Mouse (Mus musculus) midbrain, embryonic 10.5 days (tissue): ENCODE measurements around the gene Polr3a. TPM values are rescaled to one million over a fixed set of nuclear protein-coding genes. Genes with fewer than 3 reads are reported as not detected.
A peak's percentile ranks its signal among the peaks of the same experiment; 100 is the strongest.
"Not testable (repeated sequence)": the region's sequence is repeated elsewhere in the genome, so short reads cannot be mapped to it uniquely, and the experiment has no call there.

Experiments used
- DNase-seq: peaks from one replicate; pipeline ENCODE4 v3.0.0-alpha.2; 2017; ENCODE audit warnings: low spot score
- H3K27ac ChIP-seq: fragments of 300-500 bp; sonication (generic); replicated peaks from 2 replicates; pipeline ENCODE4 v1.5.1; 2016; ENCODE audit warnings: mild to moderate bottlenecking
- H3K27me3 ChIP-seq: fragments of 300-500 bp; sonication (generic); 2 replicates; pipeline ENCODE4 v1.6.1; 2016; ENCODE audit warnings: low read depth, mild to moderate bottlenecking; ENCODE audit not compliant: poor library complexity, severe bottlenecking
- H3K36me3 ChIP-seq: fragments of 300-500 bp; sonication (generic); 2 replicates; pipeline ENCODE4 v1.6.1; 2016; ENCODE audit warnings: mild to moderate bottlenecking, moderate library complexity
- H3K4me1 ChIP-seq: fragments of 300-500 bp; sonication (generic); 2 replicates; pipeline ENCODE4 v1.6.1; 2016
- H3K4me3 ChIP-seq: fragments of 300-500 bp; sonication (generic); 2 replicates; pipeline ENCODE4 v1.5.1; 2016; ENCODE audit warnings: mild to moderate bottlenecking, moderate library complexity
- H3K9me3 ChIP-seq: fragments of 300-500 bp; sonication (generic); replicated peaks from 2 replicates; pipeline ENCODE4 v1.6.1; 2016; ENCODE audit warnings: mild to moderate bottlenecking
- WGBS: fragments of 180-500 bp; shearing (Covaris S2); methylation state at CpG from one replicate; pipeline ENCODE4 v1.1.7; 2016; 5-methylcytosine and 5-hydroxymethylcytosine counted together
- polyA plus RNA-seq: library from polyadenylated mRNA; unstranded; fragments of >200 nt; fragmentation: Nextera tagmentation; extraction: Ambion mirVana; gene quantifications from 2 replicates; pipeline ENCODE4 v1.2.1, GENCODE M21; 2016

Polr3a gene
- polyA plus RNA-seq, 1 experiment from 2014 or later, result 18.3 TPM

- Histone ChIP-seq H3K4me1 (peaks cover 35% of the 10 kb centered on the region), H3K36me3 (no peaks in the 10 kb centered on the region), H3K27ac (peak overlapping the region; percentile 74), H3K27me3 (peaks cover 26% of the 10 kb centered on the region), H3K9me3 (peaks cover 10% of the 10 kb centered on the region), H3K4me3 (peak overlapping the region; percentile 27)
- peak; percentile 47 for DNase-seq
- 17% methylated on average over 14 of the region's 14 CpGs for WGBS
These were observed 20.7 kb upstream of the Polr3a start for GRCm38 (mm10) chr14:24507452-24508069.

- 60% methylated on average over 4 of the region's 4 CpGs for WGBS
- peaks cover 1% of the 10 kb centered on the region; the same call in 1 of the 2 replicates for H3K27me3 ChIP-seq
- peak overlapping the region; percentile 84 for H3K27ac ChIP-seq
- no peak for DNase-seq
- H3K4me3 ChIP-seq, result peak overlapping the region; percentile 30; the same call in 1 of the 2 replicates
- H3K9me3 ChIP-seq, result no peaks in the 10 kb centered on the region
- peaks cover 35% of the 10 kb centered on the region for H3K36me3 ChIP-seq
- H3K4me1 ChIP-seq, result peaks cover 31% of the 10 kb centered on the region
These were observed 14.4 kb upstream of the Polr3a start for GRCm38 (mm10) chr14:24501256-24501655.

GRCm38 (mm10) chr14:24500845-24501186, 14.0 kb upstream of the Polr3a start:
- no peak for DNase-seq
- H3K27me3 ChIP-seq, result no peaks in the 10 kb centered on the region
- peaks cover 31% of the 10 kb centered on the region for H3K4me1 ChIP-seq
- peak overlapping the region; percentile 84 for H3K27ac ChIP-seq
- no peaks in the 10 kb centered on the region for H3K9me3 ChIP-seq
- peaks cover 39% of the 10 kb centered on the region for H3K36me3 ChIP-seq
- H3K4me3 ChIP-seq, result peak overlapping the region; percentile 30
- WGBS, result 10% methylated on average over 8 of the region's 8 CpGs

GRCm38 (mm10) chr14:24500091-24500844, 13.4 kb upstream of the Polr3a start:
- Histone ChIP-seq H3K9me3 (no peaks in the 10 kb centered on the region), H3K27me3 (no peaks in the 10 kb centered on the region), H3K4me3 (peak overlapping the region; percentile 30), H3K36me3 (peaks cover 45% of the 10 kb centered on the region), H3K4me1 (peaks cover 31% of the 10 kb centered on the region), H3K27ac (peak overlapping the region; percentile 84)
- DNase-seq, result peak; percentile 92
- 20% methylated on average over 18 of the region's 18 CpGs for WGBS

- DNase-seq, result no peak
- H3K4me1 ChIP-seq, result peaks cover 33% of the 10 kb centered on the region
- no peak overlapping the region for H3K4me3 ChIP-seq
- 39% methylated on average over 9 of the region's 9 CpGs for WGBS
- no peaks in the 10 kb centered on the region for H3K9me3 ChIP-seq
- no peaks in the 10 kb centered on the region for H3K27me3 ChIP-seq
- 0 out of 2 replicates have a peak overlapping the region, but pooled peaks have one; percentile 39 for H3K27ac ChIP-seq
- peaks cover 53% of the 10 kb centered on the region for H3K36me3 ChIP-seq
These were observed 12.6 kb upstream of the Polr3a start for GRCm38 (mm10) chr14:24499478-24499877.

- H3K27ac ChIP-seq, result no peak overlapping the region
These were observed 11.8 kb upstream of the Polr3a start for GRCm38 (mm10) chr14:24498561-24499255.

GRCm38 (mm10) chr14:24497443-24497842, 10.6 kb upstream of the Polr3a start:
- Histone ChIP-seq H3K4me1 (peaks cover 53% of the 10 kb centered on the region), H3K4me3 (no peak overlapping the region), H3K27ac (no peak overlapping the region), H3K9me3 (no peaks in the 10 kb centered on the region), H3K27me3 (no peaks in the 10 kb centered on the region), H3K36me3 (peaks cover 73% of the 10 kb centered on the region)
- DNase-seq, result no peak
- WGBS, result 96% methylated on average over 1 of the region's 1 CpGs

More at GRCm38 (mm10) chr14:24498561-24499255, 11.8 kb upstream of the Polr3a start:
- no peak for DNase-seq
- Histone ChIP-seq H3K9me3 (no peaks in the 10 kb centered on the region), H3K4me3 (no peak overlapping the region), H3K27me3 (no peaks in the 10 kb centered on the region), H3K4me1 (peaks cover 41% of the 10 kb centered on the region), H3K36me3 (peaks cover 60% of the 10 kb centered on the region)
- WGBS, result 79% methylated on average over 5 of the region's 5 CpGs

- H3K36me3 ChIP-seq, result peaks cover 79% of the 10 kb centered on the region
- H3K9me3 ChIP-seq, result no peaks in the 10 kb centered on the region
- no peaks in the 10 kb centered on the region for H3K27me3 ChIP-seq
- peaks cover 59% of the 10 kb centered on the region for H3K4me1 ChIP-seq
- H3K27ac ChIP-seq, result no peak overlapping the region
- no peak overlapping the region for H3K4me3 ChIP-seq
- DNase-seq, result no peak
- 80% methylated on average over 1 of the region's 1 CpGs for WGBS
These were observed 9.6 kb upstream of the Polr3a start for GRCm38 (mm10) chr14:24496507-24496906.

GRCm38 (mm10) chr14:24493256-24493655, 6.4 kb upstream of the Polr3a start:
- Histone ChIP-seq H3K4me1 (peaks cover 34% of the 10 kb centered on the region), H3K27ac (no peak overlapping the region), H3K9me3 (no peaks in the 10 kb centered on the region), H3K4me3 (peak overlapping the region; percentile 99; the same call in 1 of the 2 replicates), H3K27me3 (no peaks in the 10 kb centered on the region), H3K36me3 (peaks cover 64% of the 10 kb centered on the region)
- WGBS, result 86% methylated on average over 9 of the region's 9 CpGs
- DNase-seq, result no peak

GRCm38 (mm10) chr14:24491266-24491981, 4.6 kb upstream of the Polr3a start:
- Histone ChIP-seq H3K9me3 (no peaks in the 10 kb centered on the region), H3K36me3 (peaks cover 46% of the 10 kb centered on the region), H3K4me1 (peaks cover 34% of the 10 kb centered on the region), H3K4me3 (peak overlapping the region; percentile 99), H3K27me3 (no peaks in the 10 kb centered on the region), H3K27ac (peak overlapping the region; percentile 99)
- WGBS, result 8% methylated on average over 11 of the region's 11 CpGs
- DNase-seq, result no peak

- Histone ChIP-seq H3K4me3 (peak overlapping the region; percentile 99), H3K4me1 (peaks cover 41% of the 10 kb centered on the region), H3K27me3 (no peaks in the 10 kb centered on the region), H3K9me3 (no peaks in the 10 kb centered on the region), H3K36me3 (peaks cover 38% of the 10 kb centered on the region), H3K27ac (peak overlapping the region; percentile 99)
- DNase-seq, result peak; percentile 97
- WGBS, result 1% methylated on average over 64 of the region's 64 CpGs
These were observed 3.8 kb upstream of the Polr3a start for GRCm38 (mm10) chr14:24490468-24491265.

- Histone ChIP-seq H3K36me3 (peaks cover 29% of the 10 kb centered on the region), H3K4me1 (peaks cover 44% of the 10 kb centered on the region)
- not testable (repeated sequence) for H3K9me3 ChIP-seq, H3K27me3 ChIP-seq, DNase-seq, H3K27ac ChIP-seq, H3K4me3 ChIP-seq
- 94% methylated on average over 7 of the region's 7 CpGs for WGBS
These were observed 2.9 kb upstream of the Polr3a start for GRCm38 (mm10) chr14:24489772-24490171.
